Mouse (Mus musculus) left cerebral cortex, adult 8-10 months (tissue): ENCODE measurements around the gene Fam69a. TPM values are rescaled to one million over a fixed set of nuclear protein-coding genes. Genes with fewer than 3 reads are reported as not detected.
"Not testable (repeated sequence)": the region's sequence is repeated elsewhere in the genome, so short reads cannot be mapped to it uniquely, and the experiment has no call there.

Experiments used
- DNase-seq, 2 experiments: peaks; one replicate each; pipeline ENCODE4 v3.0.0; 2022; ENCODE audit warnings: low spot score in 2 of 2
- total RNA-seq, 4 experiments: library from RNA; stranded (reverse); gene quantifications; 2 replicates each; pipeline ENCODE4 v1.2.4; 2022

The Fam69a gene
- 10 to 100 TPM; 31.2 to 44.1 (median 36.6) TPM for total RNA-seq

GRCm38 (mm10) chr5:107986967-107987834 is at the start of gene Fam69a:
Gene Fam69a (minus strand): TSS chr5:107987085.
- DNase-seq, result peak; percentile 56 to 67

- DNase-seq, result no peak
These were observed 48.6 kb upstream of the Fam69a start for GRCm38 (mm10) chr5:108035523-108035922.

- no peak for DNase-seq
These were observed 47.3 kb upstream of the Fam69a start for GRCm38 (mm10) chr5:108034194-108034593.

DNA sequence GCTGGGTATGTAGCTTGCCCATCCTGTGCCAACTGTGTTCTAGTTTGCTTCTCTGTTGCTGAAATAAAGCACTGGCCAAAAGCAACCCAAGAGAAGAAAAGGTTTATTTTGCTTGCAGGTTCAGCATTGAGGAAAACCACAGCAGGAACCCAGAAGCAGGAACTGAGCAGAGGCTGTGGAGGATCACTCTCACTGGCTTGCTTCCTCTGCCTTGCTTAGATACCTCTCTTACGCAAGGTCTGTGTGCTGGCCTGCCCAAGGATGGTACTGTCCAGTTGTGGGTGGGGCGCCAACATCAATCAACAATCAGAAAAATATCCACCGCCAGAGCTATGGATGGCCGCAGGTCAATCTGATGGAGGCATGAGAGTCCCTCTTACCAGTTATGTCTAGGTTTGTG is 44.4 kb upstream of the Fam69a start:
- no peak for DNase-seq

DNA sequence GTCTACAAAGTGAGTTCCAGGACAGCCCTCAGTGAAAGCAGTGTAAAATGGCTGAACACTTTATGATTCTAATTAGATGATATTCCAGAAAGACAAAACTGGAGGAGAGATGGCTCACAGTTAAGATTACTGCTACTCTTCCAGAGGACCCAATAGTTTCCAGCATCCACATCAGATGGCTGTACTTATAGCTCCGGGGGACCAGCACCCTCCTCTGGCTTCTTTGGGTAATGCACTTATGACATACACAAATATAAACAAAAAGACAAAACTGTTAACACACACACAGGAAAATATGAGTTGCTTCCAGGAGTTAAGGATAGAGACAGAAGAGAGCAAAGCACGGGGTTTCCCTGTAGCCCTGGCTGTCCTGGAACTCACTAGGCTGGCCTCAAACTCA is 43.1 kb upstream of the Fam69a start:
- DNase-seq, result no peak

DNA sequence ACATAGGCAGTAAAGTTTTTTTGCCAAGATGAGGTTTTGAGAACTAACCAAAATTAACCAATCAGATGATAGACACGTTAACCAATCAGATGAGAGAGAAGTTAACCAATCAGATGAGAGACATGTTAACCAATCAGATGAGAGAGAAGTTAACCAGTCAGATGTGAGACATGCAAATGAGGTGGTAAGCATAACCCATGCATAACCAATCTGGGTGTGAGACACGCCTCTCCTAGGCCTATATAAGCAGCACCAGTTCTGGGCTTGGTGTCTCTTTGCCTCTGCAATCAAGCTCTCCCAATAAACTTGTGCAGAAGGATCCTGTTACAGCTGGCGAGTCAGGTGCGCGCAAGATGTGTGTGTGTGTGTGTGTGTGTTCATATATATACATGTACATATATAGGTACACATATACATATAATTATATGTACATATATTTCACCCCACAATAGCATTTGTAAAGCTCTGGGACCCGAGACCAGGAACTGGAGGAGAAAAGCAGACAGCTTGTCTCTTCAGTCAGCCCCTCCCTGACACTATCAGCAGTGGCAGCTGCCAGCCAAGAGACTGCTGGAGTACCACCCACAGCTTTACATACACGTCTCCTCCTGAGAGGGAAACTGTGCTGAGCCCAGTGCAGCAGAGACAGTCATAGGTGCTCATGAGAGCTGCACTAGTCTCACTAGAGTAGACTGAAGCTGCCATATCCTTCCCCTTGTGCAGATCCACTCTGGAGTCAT is 42.1 kb upstream of the Fam69a start:
- not testable (repeated sequence) for DNase-seq

DNA sequence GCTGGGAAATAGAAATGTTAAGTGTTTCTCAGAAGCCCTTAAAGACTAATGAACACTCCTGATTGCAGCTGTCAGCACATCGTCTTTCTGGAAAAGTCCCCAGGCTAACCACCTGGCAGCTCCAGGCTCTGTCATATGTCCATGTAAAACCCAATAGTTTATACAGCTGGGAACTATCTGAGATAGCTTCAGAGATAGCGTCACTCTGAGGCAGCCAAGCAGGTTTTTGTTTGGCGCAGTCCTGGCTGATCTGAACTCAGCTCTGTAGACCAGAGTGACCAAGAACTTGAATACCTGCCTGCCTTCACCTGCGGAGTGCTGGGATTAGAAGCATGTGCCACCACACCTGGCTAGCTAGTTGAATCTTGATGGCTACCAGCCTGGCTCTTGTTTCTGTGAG is 41.3 kb upstream of the Fam69a start:
- no peak for DNase-seq

DNA sequence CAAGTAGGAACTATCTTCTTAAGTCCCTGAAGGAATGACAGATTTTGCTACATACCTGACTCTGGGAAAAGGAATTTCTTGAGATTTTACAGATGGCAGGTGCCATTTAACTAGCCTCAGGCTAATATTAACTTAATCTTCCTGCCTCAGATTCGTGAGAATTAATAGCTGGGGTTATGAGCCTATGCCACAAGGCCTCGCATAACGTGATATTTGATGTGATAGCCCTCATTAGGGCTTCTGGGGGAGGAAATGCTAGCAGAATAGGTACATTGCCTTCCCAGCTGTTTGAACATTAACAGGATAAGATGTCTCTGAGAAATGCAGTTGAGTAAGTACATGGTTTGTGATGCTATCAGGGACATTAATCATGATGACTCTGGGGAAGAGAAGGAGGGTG is 34.5 kb upstream of the Fam69a start:
- DNase-seq, result no peak

- no peak for DNase-seq
These were observed 32.5 kb upstream of the Fam69a start for GRCm38 (mm10) chr5:108019367-108019766.

GRCm38 (mm10) chr5:108017232-108017631 is 30.3 kb upstream of the Fam69a start:
- no peak for DNase-seq

DNA sequence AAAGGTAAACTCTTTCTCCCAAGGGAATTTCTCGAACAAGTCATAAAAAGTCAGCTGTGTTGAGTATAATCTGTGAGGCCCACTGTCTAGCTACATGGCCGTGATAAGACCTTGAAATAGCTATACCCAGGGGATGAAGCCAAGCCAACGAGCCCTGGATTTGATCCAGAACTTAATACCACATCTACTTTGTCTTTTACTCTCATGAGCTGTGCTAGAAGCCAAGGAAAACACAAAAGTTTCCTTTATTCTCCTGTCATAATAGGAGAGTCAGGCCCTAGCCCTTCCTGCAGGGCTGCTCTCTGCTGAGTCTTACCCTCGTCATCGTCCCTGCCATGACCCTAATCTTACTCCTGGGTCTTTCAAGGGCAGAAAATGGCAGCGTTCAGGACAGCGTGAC is 28.5 kb upstream of the Fam69a start:
- no peak for DNase-seq

- no peak for DNase-seq
These were observed 27.3 kb upstream of the Fam69a start for GRCm38 (mm10) chr5:108014173-108014572.

DNA sequence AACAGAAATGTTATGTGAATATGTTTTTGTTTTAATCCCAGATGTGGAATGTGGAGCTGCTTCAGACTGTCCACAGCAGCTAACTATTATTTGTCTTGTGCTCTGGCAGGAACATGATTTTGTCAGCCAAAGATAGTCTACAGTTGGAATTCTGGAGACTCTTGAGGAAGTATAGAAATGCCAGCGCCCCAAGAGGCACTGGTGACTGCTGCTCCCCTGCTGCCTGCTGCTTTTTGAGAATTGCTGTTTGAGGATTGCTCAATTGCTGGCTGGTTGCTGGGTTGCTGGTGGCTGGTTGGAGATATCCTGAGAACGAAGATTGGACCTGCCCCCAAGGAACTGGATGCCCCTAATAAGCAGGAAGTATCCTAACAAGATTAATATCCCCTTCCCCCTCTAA is 22.8 kb upstream of the Fam69a start:
- DNase-seq, result no peak

DNA sequence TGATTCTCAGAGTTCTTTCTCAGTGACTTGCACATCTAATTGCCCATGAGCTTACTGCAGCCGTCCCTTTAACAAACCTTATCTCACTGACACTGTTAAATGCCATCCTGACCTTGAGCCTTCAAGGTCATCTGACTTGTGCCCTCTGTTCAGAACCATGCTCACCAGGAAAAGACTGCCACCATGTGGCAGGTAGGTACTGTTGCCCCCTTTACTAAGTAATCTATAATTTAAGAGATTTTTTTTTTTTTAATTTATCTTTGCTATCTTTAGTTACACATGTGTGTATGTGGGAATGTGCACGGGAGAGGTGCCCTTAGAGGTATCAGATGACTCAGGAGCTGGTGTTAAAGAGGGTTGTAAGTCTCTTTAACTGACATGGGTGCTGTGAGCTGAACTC is 18.2 kb upstream of the Fam69a start:
- DNase-seq, result no peak

GRCm38 (mm10) chr5:108002734-108003133 is 15.8 kb upstream of the Fam69a start:
- no peak for DNase-seq

DNA sequence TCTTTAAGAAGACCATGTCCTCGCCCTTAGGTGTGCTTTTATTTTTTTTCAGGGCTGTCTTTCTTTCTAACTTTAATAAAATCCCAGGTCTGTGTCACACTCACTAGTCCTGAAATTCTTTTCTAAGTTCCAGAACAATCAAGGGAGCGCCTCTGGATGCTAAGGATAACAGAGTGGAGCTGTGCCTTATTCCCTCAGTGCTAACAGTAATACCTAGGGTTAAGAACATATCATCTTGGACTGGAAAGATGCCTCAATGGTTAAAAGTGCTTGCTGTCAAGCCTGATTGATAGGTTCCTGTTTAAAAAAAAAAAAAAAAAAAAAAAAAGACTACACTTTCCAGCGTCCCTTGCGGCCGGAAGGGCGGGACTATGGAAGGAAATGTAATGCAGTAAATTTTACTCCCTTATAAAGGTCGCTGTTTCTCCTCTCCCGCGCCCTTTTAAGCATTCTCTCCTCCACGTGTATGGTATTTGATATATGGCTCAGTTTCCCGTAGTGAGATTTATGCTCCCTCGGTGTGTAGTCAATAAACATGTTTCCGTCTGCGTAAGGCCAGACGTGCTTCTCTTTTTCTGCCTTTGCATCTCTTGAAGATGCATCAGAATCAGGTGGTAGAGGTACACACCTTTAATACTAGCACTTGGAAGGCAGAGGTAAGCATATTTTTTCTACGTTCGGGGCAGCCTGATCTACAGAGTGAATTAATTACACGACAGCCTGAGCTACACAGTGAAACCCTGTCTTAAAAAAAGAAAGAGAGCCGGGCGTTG is 14.1 kb upstream of the Fam69a start:
- peak; percentile 29 to 33 for DNase-seq

DNA sequence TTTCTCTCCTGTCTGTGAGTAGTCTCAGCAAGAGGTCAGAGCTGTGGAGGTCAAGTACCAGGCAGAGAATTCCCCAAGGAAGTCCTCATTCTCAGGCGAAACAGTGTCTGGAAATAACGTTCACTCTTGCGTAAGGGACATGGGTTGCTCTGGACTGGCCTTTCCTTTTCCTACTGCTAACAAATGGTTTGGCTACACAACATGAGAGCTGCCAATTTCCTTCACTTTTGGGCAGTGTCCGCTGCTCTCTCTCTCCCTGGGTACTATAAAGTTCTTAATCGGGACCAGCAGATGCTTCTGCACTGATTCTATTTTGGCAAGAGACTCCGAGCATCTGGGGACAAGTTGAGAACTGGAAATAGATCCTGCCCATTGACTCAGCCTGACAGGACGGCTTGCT is 10.8 kb upstream of the Fam69a start:
- DNase-seq, result no peak

GRCm38 (mm10) chr5:107995936-107996335 is 9.1 kb upstream of the Fam69a start:
- no peak for DNase-seq

GRCm38 (mm10) chr5:107987835-107988251 is 958 bp upstream of the Fam69a start:
- no peak for DNase-seq

DNA sequence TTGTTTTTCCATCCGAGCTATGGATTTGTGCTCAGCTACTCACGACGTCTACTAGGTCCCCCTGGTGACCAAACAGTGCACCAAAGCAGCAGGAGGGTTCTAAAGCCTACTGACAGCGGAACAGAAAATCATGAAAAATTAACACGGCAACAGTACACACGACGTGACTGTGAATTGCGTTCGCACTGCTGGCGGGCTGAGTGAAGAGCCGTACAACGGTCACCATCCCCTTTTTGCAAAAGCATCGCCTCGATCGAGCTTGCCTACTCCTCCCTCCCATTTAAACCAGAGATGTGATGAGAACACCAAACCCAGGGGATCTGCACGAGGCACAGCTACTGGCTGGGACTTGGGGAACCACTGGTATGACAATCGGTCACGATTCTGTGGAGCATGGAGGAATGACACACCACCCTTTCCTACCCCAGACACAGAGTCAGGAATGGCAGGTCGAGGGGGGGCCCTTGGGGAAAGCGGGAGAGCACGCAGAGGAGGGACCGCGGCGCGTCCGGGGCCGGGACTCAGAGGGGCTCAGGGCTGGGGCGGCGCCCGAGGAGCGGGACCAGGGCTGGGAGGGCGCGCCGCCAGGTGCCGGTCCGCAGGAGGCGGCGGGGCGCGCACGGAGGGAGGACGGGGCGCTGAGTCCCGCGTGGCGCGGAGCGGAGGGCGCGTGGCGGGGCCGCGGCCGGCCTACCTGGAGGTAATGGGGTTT is 474 bp downstream of the Fam69a start:
- peak; percentile 61 to 62 for DNase-seq

GRCm38 (mm10) chr5:107983946-107984345 is 2.9 kb downstream of the Fam69a start:
- DNase-seq, result no peak
